Mouse (Mus musculus) cerebellum, adult 8-10 months (tissue): ENCODE measurements around the gene Ppp1r9a.

Experiments
- DNase-seq: peaks from one replicate; pipeline ENCODE4 v3.0.0; 2022

The Ppp1r9a gene

GRCm38 (mm10) chr6:5113734-5114133 lies 211.0 kb downstream of the Ppp1r9a start:
- no peak for DNase-seq

GRCm38 (mm10) chr6:5114857-5115256 lies 212.1 kb downstream of the Ppp1r9a start:
- no peak for DNase-seq

- no peak for DNase-seq
Observed at GRCm38 (mm10) chr6:5119181-5119910, 216.6 kb downstream of the Ppp1r9a start.

DNA sequence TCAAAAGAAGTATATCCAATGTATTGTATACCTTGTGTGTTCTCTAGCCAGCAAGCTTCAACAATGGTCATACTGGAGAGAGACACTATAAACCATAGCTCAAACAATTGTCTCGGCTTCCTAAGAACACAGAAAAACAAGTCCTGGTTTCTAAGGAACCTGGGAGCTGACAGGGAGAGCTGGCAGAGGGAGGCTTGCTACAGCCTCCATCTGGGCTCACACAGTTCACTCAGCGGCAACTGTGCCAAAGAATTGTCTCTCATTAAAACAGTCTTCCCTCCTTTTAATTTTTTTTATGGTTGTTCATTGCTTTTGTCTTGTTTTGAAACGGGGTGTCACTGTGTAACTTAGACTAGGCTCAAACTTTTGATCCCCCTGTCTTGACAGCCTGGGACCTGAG lies 217.5 kb downstream of the Ppp1r9a start:
- DNase-seq: no peak

- no peak for DNase-seq
Observed at GRCm38 (mm10) chr6:5129364-5130093, 226.8 kb downstream of the Ppp1r9a start.

DNA sequence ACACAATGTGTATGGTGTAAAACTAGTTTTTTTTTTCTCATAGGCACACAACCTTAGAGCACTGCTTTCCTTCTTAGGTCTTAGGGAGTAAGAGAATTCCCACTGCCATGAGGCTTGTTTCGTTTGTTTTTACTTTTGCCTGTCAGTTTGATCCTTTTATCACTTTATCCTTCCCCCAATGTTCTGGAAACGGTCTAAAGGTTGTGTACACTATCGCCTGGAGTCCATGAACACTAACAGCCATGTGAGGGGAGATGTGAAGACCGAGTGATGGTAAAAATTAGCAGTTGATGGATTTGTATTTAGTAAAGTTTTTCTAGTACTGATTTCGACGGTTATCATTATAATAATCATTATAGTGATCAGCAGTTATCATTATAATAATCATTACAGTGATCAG lies 232.3 kb downstream of the Ppp1r9a start:
- DNase-seq: no peak

DNA sequence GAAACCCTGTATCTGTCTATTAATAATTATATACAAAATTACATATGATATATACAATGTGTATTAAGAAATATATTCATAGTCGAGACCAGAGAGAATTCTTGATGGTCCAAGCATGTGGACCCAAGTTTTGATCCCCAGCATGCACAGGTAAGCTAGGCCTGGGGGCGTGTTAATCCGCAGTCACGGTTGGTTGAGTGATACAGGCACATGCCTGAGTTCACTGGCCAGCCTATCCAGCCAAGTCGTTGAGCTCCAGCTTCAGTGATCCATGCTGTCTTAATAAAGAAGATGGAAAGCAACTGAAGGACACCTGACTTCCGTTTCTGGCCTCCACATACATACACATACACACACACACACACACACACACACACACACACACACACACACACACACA lies 233.3 kb downstream of the Ppp1r9a start:
- DNase-seq: no peak

DNA sequence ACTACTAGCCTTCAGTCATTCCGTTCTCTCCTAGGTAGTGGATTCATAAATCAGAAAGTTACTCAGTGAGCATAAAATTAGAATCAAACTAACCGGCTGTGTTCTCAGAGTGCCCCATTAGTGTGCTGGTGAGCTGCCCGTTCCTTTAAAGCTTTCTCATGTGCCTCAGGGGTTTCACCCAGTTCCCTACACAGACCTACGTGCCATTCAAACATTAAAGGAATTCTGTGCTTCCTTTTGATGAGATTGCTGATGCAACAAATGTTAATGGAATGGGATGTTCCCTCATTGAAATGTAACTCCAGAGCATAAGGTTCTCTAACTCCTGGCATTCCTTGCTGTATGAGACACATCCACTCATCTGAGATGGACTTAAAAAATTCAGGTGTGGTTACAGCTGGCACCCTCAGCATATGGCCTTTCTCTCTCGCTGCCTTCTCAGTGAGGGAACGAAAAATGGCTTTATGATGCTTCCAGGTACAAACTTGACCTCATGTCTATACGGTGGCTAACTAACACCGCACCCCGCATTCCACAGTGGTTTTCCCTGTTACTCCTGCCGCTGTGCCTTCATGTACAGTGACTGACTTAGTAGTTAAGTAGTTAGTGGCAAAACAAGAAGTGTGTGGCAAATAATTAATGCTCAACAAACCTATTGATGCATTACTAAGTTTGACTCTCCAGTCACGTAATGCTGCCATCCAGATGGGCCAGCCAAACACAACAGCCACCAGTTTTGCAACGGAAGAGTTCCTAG lies 236.3 kb downstream of the Ppp1r9a start:
- DNase-seq: no peak

DNA sequence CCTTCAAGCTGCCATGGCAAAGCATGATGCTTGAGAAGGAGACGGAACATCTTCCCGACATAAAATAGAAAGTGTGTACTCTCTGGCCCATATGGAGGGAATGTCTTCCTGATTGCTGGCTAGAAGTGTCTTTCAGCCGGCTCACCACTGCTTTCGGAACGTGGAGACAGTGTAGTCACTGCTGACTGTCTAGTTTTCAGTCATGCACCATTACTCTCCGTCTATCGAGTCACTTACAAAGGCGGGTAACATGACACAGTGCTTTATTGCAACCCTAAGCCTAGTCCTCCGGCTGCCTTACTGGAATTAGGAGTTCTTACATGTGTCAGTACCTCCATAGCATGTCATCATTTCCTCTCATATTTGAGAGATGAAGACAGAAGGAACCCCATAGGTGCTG lies 236.9 kb downstream of the Ppp1r9a start:
- DNase-seq: no peak

DNA sequence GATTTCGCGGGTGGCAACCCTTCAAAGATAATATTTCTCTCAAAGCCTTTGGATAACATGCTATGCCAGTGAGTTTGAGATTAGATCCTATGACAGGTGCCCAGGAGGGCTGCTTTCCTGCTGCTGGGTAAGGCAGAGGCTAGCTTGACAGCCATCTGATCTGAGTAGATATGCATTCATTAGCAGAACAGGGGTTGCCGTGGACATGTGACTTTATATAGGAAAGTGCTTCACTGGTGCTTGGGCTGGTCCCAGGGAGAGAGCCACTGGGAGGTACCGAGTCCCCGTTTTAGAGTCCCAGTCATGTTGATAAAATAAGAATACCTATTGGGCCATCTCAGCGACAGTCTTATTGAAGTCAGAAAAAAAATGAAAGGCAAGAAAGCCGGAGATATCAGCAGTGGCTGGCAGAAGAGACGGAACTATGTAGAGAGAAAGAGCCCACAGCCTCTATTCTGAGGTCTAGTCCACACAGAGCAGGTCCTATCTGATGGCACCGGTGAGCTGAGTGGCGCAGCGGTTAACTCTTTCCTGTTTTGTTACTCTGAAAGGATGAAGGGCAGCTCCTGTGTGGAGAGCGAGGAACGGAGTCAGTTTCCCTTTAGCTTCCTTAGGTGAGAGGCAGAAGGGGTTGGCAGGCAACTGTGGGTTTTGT lies 244.9 kb downstream of the Ppp1r9a start:
- no peak for DNase-seq

- no peak for DNase-seq
Observed at GRCm38 (mm10) chr6:5149941-5150340, 247.2 kb downstream of the Ppp1r9a start.

DNA sequence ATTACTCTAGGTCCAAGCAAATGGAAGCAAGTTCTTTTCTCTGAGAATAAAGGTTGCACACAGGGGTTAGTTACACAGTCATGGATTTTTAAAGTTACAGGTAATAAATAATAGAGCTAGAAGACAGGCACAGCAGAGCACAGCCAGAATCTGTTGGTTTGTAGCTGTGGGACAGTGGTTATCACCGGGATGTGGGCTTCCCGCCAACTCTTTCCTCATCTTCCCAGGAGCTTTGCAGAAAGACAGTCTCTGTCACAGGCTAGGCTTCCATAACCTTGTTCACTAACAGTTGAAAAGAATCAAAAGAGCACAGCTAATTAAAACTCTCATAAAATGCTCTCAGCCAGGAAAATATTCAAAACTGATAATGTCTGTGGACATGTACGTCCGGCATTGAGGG lies 248.5 kb downstream of the Ppp1r9a start:
- no peak for DNase-seq

GRCm38 (mm10) chr6:5152185-5152584 lies 249.5 kb downstream of the Ppp1r9a start:
- no peak for DNase-seq

- DNase-seq: no peak
Observed at GRCm38 (mm10) chr6:5154786-5155185, 252.1 kb downstream of the Ppp1r9a start.

DNA sequence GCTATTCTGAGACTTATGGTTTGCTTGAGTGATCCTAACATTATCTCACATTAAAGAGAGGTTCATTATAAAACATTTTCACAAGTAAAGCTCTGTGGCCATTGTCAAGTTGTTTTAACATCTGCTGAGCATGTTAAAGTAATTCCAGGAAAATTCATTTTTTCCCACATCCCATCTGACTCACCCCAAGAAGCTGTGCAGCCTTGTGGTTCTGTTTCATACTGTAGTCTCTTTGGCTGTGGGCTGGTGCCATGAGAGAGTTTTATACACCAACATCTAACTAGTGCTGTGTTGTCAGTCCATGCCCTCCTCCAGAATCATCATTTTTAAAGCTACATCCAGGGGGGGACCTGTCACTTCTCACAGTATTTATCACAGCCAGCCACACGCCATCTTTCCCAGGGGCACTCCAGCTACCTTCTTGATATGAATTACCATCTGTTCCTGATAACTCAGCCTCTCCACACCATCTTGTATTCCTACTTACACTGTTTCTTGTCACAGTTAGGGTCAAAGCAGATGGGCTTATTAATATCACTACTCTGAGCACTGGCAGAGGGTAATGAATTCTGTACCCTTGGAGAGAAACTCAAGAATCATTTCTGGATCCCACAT lies 252.7 kb downstream of the Ppp1r9a start:
- no peak for DNase-seq

- DNase-seq: no peak
Observed at GRCm38 (mm10) chr6:5156541-5157425, 254.1 kb downstream of the Ppp1r9a start.

GRCm38 (mm10) chr6:5159385-5159791 lies 256.7 kb downstream of the Ppp1r9a start:
- DNase-seq: no peak

- DNase-seq: no peak
Observed at GRCm38 (mm10) chr6:5162052-5162451, 259.3 kb downstream of the Ppp1r9a start.

DNA sequence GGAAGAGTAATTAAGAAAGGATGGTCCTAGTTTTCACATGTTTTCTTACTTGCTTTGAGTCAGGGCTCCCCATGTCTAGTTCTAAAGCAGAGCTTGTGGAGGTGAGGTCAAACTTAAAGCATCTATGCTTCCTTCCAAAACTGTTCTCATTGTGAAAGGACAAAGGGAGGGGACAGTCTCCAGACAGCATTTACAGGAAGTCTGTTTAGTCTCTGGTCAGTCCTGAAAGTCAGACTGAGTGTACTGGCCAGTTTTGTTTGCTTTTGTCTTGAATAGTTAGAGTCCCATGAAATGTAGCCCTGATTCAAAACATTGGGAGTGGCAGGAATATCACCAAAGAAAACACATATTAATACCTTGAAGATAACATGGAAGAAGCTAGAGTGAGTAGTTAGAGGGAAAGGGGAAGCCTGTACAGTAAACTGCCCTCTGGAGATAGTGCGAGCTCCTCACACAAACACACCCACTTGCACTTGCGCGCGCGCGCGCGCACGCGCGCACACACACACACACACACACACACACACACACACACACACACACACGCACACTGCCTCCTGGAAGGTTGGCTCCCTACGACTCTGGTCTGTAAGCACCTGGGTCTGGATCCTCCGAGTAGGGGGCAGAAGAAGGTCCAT lies 260.9 kb downstream of the Ppp1r9a start:
- DNase-seq: no peak

DNA sequence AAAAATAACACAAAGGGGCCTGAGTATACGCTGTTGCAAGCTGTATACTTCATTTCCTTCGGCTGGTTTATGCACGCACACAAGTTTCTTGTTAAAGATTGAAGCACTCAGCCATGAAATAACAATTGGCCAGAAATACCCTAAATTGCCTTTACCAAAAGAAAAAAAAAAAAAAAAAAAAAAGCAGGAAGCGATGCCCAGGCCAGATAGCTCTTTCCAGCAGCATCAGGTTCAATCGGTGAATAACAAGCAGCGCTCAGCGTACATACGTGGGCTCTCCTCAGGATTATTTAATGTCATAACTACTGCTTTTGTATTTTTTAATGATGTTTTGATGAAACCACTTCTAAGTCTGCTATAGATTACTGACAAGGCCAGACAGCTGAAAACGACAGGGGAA lies 262.1 kb downstream of the Ppp1r9a start:
- DNase-seq: no peak

GRCm38 (mm10) chr6:5167051-5167677 lies 264.4 kb downstream of the Ppp1r9a start:
- no peak for DNase-seq
